Mouse (Mus musculus) monocyte, adult 5-6 weeks (primary cell): Measurements from ENCODE around the gene Fcrla. TPM values are rescaled to one million over a fixed set of nuclear protein-coding genes. Genes with fewer than 3 reads are reported as not detected.
A peak's percentile ranks its signal among the peaks of the same experiment; 100 is the strongest.

ENCODE experiments used
- ATAC-seq: fragments of 153-309, 156-312 bp; replicated peaks from 2 replicates; pipeline ENCODE4 v1.8.0; 2017; ENCODE audit warnings: mild to moderate bottlenecking; ENCODE audit not compliant: low TSS enrichment, insufficient number of reproducible peaks, severe bottlenecking, poor library complexity, low FRiP score
- total RNA-seq: library from RNA; stranded (forward); fragments of 200-1000, 200-491, 200-594 nt; gene quantifications from 3 replicates; pipeline ENCODE4 v1.2.3, GENCODE M21; 2017

The Fcrla gene
- total RNA-seq, 1 experiment from 2014 or later = 35.3 TPM

GRCm38 (mm10) chr1:170898413-170899075, 28.8 kb downstream of the Fcrla start:
- peak; percentile 72 for ATAC-seq

DNA sequence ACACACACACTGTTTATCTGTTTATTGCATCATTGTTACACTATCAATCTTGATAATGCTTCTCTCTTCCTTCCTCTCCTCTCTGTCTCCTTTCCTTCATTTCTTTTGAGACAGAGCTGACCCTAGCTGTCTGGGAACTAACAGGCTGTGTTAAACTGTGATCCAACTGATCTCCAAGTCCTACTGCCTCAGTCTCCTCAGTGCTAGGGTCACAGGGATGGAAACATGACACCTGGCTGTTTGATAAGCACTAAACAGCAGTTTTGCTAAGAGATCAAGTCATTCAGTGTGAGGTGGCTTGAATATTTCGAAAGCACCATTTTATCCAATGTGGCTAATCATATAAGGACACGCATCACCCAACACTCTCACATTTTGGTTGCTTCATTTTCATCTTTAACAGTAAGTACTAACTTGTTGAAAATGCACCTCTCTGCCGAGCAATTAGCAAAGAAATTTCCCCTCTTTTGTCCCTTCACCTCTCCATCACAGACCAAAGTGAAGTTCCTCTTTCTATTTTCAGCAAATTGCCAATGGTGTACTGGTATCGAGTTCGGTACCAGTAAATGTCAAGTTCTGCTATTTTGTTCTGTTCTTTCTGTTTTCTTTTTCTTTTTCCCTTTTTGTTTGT, 30.6 kb downstream of the Fcrla start:
- ATAC-seq = peak; percentile 45

- ATAC-seq = no peak
Observed at GRCm38 (mm10) chr1:170894603-170895602, 32.5 kb downstream of the Fcrla start.

DNA sequence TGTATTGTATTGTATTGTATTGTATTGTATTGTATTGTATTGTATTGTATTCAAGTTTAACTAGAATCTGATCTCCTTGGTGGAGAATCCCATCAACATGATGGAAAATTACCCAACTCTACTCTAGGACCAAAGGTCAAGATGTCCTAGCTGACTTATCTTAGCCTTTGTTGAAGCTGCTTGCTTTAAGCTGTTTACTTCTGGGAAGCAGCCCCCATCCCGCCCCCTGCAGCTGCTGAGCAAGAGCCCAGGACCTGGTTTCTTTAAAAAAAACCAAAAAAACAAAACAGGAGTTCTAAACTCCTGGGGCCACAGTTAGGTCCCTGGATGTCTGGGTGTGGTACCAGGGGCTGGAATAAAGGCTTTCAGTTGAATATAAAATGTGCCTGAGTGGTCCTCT, 35.1 kb downstream of the Fcrla start:
- ATAC-seq = no peak

DNA sequence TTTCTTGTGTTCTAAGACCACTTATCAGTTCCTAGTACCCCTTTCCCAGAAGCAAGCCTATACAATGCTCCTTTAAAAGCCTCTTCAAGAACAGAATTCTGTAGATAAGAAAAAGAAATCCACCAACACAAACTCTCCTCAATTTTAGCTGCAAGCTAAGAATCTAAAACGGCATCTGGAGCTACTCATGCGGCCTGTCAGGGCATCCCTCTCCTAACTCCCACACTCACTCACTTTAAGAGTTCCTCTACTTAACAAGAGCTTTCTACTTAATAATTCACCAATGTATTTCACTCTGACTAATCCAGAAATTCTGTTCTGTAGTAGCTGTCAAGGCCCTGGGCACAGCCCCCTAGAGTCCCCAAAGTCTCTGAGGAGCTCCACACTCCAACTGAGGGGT, 35.7 kb downstream of the Fcrla start:
- ATAC-seq = no peak

GRCm38 (mm10) chr1:170889310-170889709, 38.1 kb downstream of the Fcrla start:
- no peak for ATAC-seq

DNA sequence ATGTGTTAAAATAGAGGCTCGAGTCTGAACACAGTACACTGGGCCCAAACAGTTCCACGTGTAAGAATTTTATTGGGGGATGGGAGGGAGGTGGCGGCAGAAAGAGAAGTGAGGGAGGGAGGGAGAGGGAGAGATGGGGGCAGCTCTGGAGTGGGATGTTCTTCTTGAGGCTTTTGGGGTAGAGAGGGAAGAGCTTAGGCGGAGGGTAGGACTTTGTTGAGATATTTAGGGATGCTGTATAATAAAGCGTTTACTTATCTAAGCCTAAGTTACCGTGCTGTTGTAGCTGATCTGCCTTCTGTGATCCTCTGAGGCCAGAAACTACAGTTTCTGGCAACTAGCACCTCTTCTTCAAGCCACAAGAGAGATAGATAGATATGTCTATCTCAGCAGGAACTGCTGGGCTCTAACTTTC, 41.3 kb downstream of the Fcrla start:
- no peak for ATAC-seq

GRCm38 (mm10) chr1:170884978-170885561, 42.3 kb downstream of the Fcrla start, which contains the start of the genes Gm26620 and Dusp12:
Gm26620 (plus strand) TSS chr1:170885065.
Dusp12 (minus strand) TSS chr1:170885540.
- peak; percentile 98 for ATAC-seq

DNA sequence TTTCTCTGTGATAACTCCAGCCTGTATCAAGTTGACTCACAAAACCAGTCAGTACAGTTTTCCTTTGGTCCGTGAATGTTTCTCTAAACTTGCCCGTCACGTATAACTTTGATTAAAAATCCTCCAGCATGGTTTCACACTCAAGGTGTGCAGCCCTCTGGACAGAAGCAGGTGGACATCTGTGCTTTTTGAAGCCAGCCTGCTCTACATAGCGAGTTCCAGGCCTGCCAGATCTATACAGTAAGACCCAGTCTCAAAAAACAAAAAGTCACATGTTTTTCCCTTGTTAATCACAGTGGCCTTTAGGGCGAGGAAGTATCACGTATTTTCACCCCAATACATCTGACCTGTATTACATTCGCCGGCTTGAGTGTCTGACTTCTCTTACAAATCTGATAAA, 43.0 kb downstream of the Fcrla start:
- no peak for ATAC-seq

GRCm38 (mm10) chr1:170882915-170883485, 44.4 kb downstream of the Fcrla start:
- no peak for ATAC-seq

DNA sequence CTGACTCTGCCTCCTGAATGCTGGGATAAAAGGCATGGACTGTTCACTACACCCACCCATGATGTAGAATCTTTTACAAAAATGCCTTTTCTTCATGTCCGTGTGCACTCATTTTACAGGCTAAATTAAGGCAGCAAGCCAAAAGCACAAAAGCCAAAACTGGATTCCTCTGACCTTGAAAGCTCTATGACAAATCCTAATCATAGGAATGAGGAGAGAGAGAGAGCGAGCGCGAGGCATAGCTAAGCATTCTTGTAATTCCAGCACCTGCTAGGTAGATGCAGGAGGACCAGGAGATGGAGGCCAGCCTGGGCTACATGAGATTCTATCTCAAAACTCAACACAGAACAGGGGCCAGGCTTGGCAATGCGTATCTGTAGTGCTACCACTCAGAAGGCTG, 50.5 kb downstream of the Fcrla start:
- no peak for ATAC-seq

DNA sequence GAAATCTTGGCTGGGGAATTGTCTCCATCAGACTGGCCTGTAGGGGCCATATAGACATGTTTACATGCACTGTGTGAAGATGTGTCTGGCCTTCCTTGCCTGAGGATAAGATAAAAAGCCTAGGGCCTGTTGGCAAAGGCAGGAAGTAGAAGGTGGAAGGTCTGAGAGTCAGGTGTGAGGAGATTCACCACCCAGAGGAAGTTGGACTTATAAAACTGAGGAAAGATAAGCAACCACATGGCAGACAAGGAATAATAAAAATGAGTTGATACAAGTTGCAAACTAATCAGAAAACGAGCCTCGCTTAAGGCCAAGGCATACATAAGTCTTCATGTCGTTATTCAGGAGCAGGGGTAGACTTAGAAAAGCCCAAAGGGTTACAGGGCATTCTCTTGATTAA, 51.7 kb downstream of the Fcrla start:
- no peak for ATAC-seq

GRCm38 (mm10) chr1:170871961-170872360, 55.4 kb downstream of the Fcrla start:
- ATAC-seq = no peak

- ATAC-seq = no peak
Observed at GRCm38 (mm10) chr1:170871402-170871801, 56.0 kb downstream of the Fcrla start.

DNA sequence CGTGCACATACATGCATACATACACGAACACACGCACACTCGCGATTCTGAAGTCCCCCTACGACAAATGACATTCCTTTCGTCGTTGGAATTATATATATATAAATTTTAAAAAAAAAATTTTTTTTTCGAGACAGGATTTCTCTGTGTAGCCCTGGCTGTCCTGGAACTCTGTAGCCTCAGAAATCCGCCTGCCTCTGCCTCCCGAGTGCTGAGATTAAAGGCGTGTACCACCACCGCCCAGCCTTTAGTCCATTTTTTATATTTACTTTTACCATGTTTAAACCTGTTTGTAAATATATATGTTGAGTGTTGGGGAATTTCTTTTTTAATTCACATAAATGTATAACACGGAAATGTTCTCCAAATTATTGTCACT, 58.5 kb downstream of the Fcrla start:
- ATAC-seq = no peak

- peak; percentile 48 for ATAC-seq
Observed at GRCm38 (mm10) chr1:170868107-170868904, 59.1 kb downstream of the Fcrla start.

DNA sequence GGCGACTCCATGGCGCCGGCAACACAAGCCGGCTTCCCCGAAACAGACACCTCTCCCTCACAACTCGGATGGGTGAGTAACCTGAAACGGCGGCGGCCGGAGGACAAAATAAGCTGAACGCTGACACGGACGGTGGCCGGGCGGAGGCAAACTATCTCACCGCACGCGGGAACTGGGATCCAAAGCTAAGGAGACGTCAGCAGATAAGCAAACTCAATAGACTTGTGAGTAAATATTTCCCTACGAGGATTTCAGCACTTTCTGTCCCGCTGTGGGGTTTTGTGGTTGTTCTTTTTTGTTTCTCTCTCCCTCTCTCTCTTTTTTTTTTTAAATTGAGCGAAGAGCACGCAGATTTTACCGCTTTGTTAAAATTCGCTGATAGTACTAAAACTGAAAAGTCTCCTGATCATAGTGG, 59.7 kb downstream of the Fcrla start, which contains the start of gene Atf6:
TSS of gene Atf6 (minus strand) at position 81 of the 415 bp plus-strand sequence.
- ATAC-seq = peak; percentile 91
